Mouse (Mus musculus) myocyte (in vitro differentiated cells): ENCODE measurements around the gene Mms19. TPM values are rescaled to one million over a fixed set of nuclear protein-coding genes. Genes with fewer than 3 reads are reported as not detected.

ENCODE experiments used
- H3K27me3 ChIP-seq: one replicate; pipeline ENCODE4 v1.6.1; 2011; ENCODE audit not compliant: control insufficient read depth, insufficient read depth, insufficient read length
- H3K36me3 ChIP-seq: one replicate; pipeline ENCODE4 v1.6.1; 2011; ENCODE audit not compliant: control insufficient read depth, insufficient read depth
- H3K4me2 ChIP-seq: one replicate; pipeline ENCODE4 v1.6.1; 2011; ENCODE audit warnings: low read depth, control low read depth
- H3K4me3 ChIP-seq: one replicate; pipeline ENCODE4 v1.5.1; 2011; ENCODE audit warnings: mild to moderate bottlenecking, control low read depth, moderate library complexity
- H3K79me2 ChIP-seq: one replicate; pipeline ENCODE4 v1.6.1; 2011; ENCODE audit not compliant: control insufficient read depth, insufficient read depth
- H3ac ChIP-seq: one replicate; pipeline ENCODE4 v1.6.1; 2011; ENCODE audit not compliant: control insufficient read depth, insufficient read length
- CEBPB ChIP-seq: IDR thresholded peaks from 2 replicates; pipeline ENCODE4 v1.6.1; 2011; ENCODE audit warnings: mild to moderate bottlenecking, moderate library complexity; ENCODE audit not compliant: poor library complexity, insufficient read depth, severe bottlenecking
- E2F4 ChIP-seq: IDR thresholded peaks from one replicate; pipeline ENCODE4 v1.6.1; 2011; ENCODE audit warnings: mild to moderate bottlenecking, control low read depth, moderate library complexity; ENCODE audit not compliant: insufficient read depth
- MAX ChIP-seq: IDR thresholded peaks from one replicate; pipeline ENCODE4 v1.6.1; 2011; ENCODE audit warnings: low read depth, mild to moderate bottlenecking, control low read depth
- MYOD1 ChIP-seq, 3 experiments: IDR thresholded peaks; one replicate each; pipeline ENCODE4 v1.6.1; 2011; ENCODE audit warnings: control low read depth in 2 of 3, low read depth in 2 of 3, mild to moderate bottlenecking in 2 of 3, moderate library complexity in 1 of 3; ENCODE audit not compliant: insufficient read length in 2 of 3, control insufficient read depth in 1 of 3
- MYOG ChIP-seq, 3 experiments: IDR thresholded peaks; one replicate each; pipeline ENCODE4 v1.6.1; 2011; ENCODE audit warnings: control low read depth in 2 of 3, low read depth in 2 of 3, mild to moderate bottlenecking in 2 of 3; ENCODE audit not compliant: insufficient read length in 2 of 3, control insufficient read depth in 1 of 3, insufficient read depth in 1 of 3
- POLR2A ChIP-seq: IDR thresholded peaks from one replicate; pipeline ENCODE4 v1.6.1; 2011; ENCODE audit warnings: low read depth, mild to moderate bottlenecking, control low read depth, moderate library complexity; ENCODE audit not compliant: insufficient read length
- POLR2AphosphoS2 ChIP-seq: IDR thresholded peaks from one replicate; pipeline ENCODE4 v1.6.1; 2011; ENCODE audit warnings: low read depth, control low read depth; ENCODE audit not compliant: insufficient read length
- REST ChIP-seq: IDR thresholded peaks from one replicate; pipeline ENCODE4 v1.6.1; 2011; ENCODE audit warnings: mild to moderate bottlenecking, control low read depth, moderate library complexity; ENCODE audit not compliant: insufficient read depth, insufficient read length
- SRF ChIP-seq: IDR thresholded peaks from one replicate; pipeline ENCODE4 v1.6.1; 2011; ENCODE audit warnings: low read depth; ENCODE audit not compliant: control insufficient read depth, insufficient read length
- TCF12 ChIP-seq: IDR thresholded peaks from one replicate; pipeline ENCODE4 v1.6.1; 2011; ENCODE audit warnings: mild to moderate bottlenecking, control low read depth; ENCODE audit not compliant: poor library complexity, insufficient read depth, severe bottlenecking
- TCF3 ChIP-seq: IDR thresholded peaks from one replicate; pipeline ENCODE4 v1.6.1; 2011; ENCODE audit warnings: low read depth, control low read depth; ENCODE audit not compliant: insufficient read length
- USF1 ChIP-seq: IDR thresholded peaks from one replicate; pipeline ENCODE4 v1.6.1; 2011; ENCODE audit warnings: low read depth, mild to moderate bottlenecking, control low read depth, moderate library complexity
- polyA plus RNA-seq: library from polyadenylated mRNA; unstranded; fragments of >200 nt; fragmentation: generic; extraction: Trizol; gene quantifications from one replicate; pipeline ENCODE4 v1.2.1, GENCODE M21; 2012; ENCODE audit warnings: missing spikeins

Mms19 gene
- 34.2 TPM for polyA plus RNA-seq

- H3K79me2 ChIP-seq, result peaks cover 88% of the 10 kb centered on the region
- H3K36me3 ChIP-seq, result peaks cover 3% of the 10 kb centered on the region
- TF ChIP-seq POLR2AphosphoS2 (peak; percentile 88), USF1 (peak; percentile 92), SRF (no peak), POLR2A (peak; percentile 88), MYOD1 (IDR thresholded peaks at IDR 0.05; ENCODE audit: control insufficient read depth in 1 of 3, insufficient read length in 2 of 3, low read depth in 2 of 3) (peak in 1 of 3 experiments; percentile 6), CEBPB (no peak), MYOG (IDR thresholded peaks at IDR 0.05; ENCODE audit: control insufficient read depth in 1 of 3, insufficient read depth in 1 of 3, insufficient read length in 2 of 3, low read depth in 2 of 3) (peak in 1 of 3 experiments; percentile 29)
- peak within 1 kb of the TSS; percentile 84 for H3K4me2 ChIP-seq
- no peaks in the 10 kb centered on the region for H3K27me3 ChIP-seq
- H3K4me3 ChIP-seq, result peak within 1 kb of the TSS; percentile 93
- peak within 1 kb of the TSS; percentile 62 for H3ac ChIP-seq
These were observed at the start of gene Mms19 for GRCm38 (mm10) chr19:41980819-41981594. Mms19 (minus strand) TSS chr19:41981157.

GRCm38 (mm10) chr19:42026158-42026557 is 45.2 kb upstream of the Mms19 start:
- Histone ChIP-seq H3K27me3 (no peaks in the 10 kb centered on the region), H3K4me2 (peak overlapping the region; percentile 31), H3K4me3 (no peak overlapping the region), H3K36me3 (no peaks in the 10 kb centered on the region), H3ac (no peak overlapping the region), H3K79me2 (peaks cover 91% of the 10 kb centered on the region)
- no peak for TF ChIP-seq POLR2AphosphoS2
- no peak for TF ChIP-seq TCF12
- TF ChIP-seq MYOG (IDR thresholded peaks at IDR 0.05; ENCODE audit: control insufficient read depth in 1 of 3, insufficient read depth in 1 of 3, insufficient read length in 2 of 3, low read depth in 2 of 3), result no peak
- no peak for TF ChIP-seq POLR2A
- TF ChIP-seq USF1, result no peak
- TF ChIP-seq E2F4, result no peak
- no peak for TF ChIP-seq MYOD1 (IDR thresholded peaks at IDR 0.05; ENCODE audit: control insufficient read depth in 1 of 3, insufficient read length in 2 of 3, low read depth in 2 of 3)
- no peak for TF ChIP-seq SRF
- TF ChIP-seq TCF3, result no peak
- TF ChIP-seq REST, result no peak
- no peak for TF ChIP-seq MAX
- no peak for TF ChIP-seq CEBPB

GRCm38 (mm10) chr19:42022542-42022848 is 41.5 kb upstream of the Mms19 start:
- no peak overlapping the region for H3K4me3 ChIP-seq
- TF ChIP-seq MYOG (IDR thresholded peaks at IDR 0.05; ENCODE audit: control insufficient read depth in 1 of 3, insufficient read depth in 1 of 3, insufficient read length in 2 of 3, low read depth in 2 of 3) (no peak), REST (no peak), TCF12 (no peak), CEBPB (no peak), USF1 (no peak), MYOD1 (IDR thresholded peaks at IDR 0.05; ENCODE audit: control insufficient read depth in 1 of 3, insufficient read length in 2 of 3, low read depth in 2 of 3) (no peak)
- H3ac ChIP-seq, result no peak overlapping the region
- peak overlapping the region; percentile 42 for H3K4me2 ChIP-seq
- no peaks in the 10 kb centered on the region for H3K36me3 ChIP-seq
- peaks cover 91% of the 10 kb centered on the region for H3K79me2 ChIP-seq
- H3K27me3 ChIP-seq, result no peaks in the 10 kb centered on the region

GRCm38 (mm10) chr19:42021681-42022541 is 41.0 kb upstream of the Mms19 start:
- H3K79me2 ChIP-seq, result peaks cover 85% of the 10 kb centered on the region
- no peaks in the 10 kb centered on the region for H3K27me3 ChIP-seq
- H3K36me3 ChIP-seq, result no peaks in the 10 kb centered on the region
- no peak overlapping the region for H3K4me3 ChIP-seq
- no peak overlapping the region for H3ac ChIP-seq
- TF ChIP-seq MYOD1 (IDR thresholded peaks at IDR 0.05; ENCODE audit: control insufficient read depth in 1 of 3, insufficient read length in 2 of 3, low read depth in 2 of 3) (no peak), CEBPB (no peak), POLR2AphosphoS2 (no peak), REST (no peak), MAX (no peak)
- H3K4me2 ChIP-seq, result peak overlapping the region; percentile 42

GRCm38 (mm10) chr19:42019011-42019522 is 38.1 kb upstream of the Mms19 start:
- Histone ChIP-seq H3K4me2 (peak overlapping the region; percentile 98), H3K79me2 (peaks cover 75% of the 10 kb centered on the region), H3K36me3 (no peaks in the 10 kb centered on the region), H3K27me3 (no peaks in the 10 kb centered on the region), H3K4me3 (peak overlapping the region; percentile 26), H3ac (no peak overlapping the region)
- no peak for TF ChIP-seq MAX
- no peak for TF ChIP-seq SRF
- no peak for TF ChIP-seq TCF12
- TF ChIP-seq CEBPB, result no peak
- TF ChIP-seq USF1, result peak; percentile 58
- TF ChIP-seq MYOD1 (IDR thresholded peaks at IDR 0.05; ENCODE audit: control insufficient read depth in 1 of 3, insufficient read length in 2 of 3, low read depth in 2 of 3), result no peak
- no peak for TF ChIP-seq POLR2A
- TF ChIP-seq E2F4, result no peak
- TF ChIP-seq POLR2AphosphoS2, result no peak
